Mouse (Mus musculus): ENCODE data around the gene Sult2a7.

DNA sequence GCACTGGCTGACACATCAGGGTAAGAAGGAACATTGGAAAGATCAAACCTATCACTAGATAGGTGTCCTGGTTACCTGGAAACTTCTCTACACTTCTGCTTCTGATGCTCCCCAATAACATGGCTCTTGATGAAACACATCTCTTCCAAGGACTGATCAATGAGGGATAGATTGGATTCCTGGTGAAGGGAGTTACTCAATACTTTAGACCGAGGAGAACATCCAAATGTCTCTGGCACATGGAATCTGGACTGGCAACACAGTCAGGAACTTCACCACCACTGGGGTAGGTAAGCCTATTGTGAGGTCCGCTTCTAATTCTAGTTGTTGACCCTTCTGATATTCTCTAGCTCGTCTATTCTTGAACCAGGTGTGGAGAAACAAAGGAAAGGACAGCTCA, 24.3 kb upstream of the Sult2a7 start:
- TF ChIP-seq CTCF (IDR thresholded peaks at IDR 0.05; ENCODE audit: extremely low read depth, insufficient read depth, low read length) (no peak), POLR2A (IDR thresholded peaks at IDR 0.05; ENCODE audit: extremely low read depth, insufficient read depth, low read length) (no peak)

Data from cortical plate, adult 2 months (tissue).